ENCODE assay signal across 29 mouse cellular contexts in genomic region chr11:70345546-70345945, GRCm38 (mm10). TPM values are rescaled to one million over a fixed set of nuclear protein-coding genes. Genes with fewer than 3 reads are reported as not detected.
DNase-seq lines count a peak whose midpoint lies in the region; ATAC-seq and TF ChIP-seq lines count a peak whose summit lies in the region.
"Had no signal": no experiment of that assay in that cellular context is flagged by ENCODE, and none has a peak within 500 bp of the region (broad histone marks: within the 10 kb centered on the region; RNA-seq: fewer than 3 reads in every experiment).

No protein-coding gene starts in this region.

- WGBS in forebrain, embryonic 11.5 days: 93% methylated on average over 8 of the region's 8 CpGs
- WGBS in forebrain, embryonic 12.5 days: 95% methylated on average over 8 of the region's 8 CpGs
- 88% methylated on average over 8 of the region's 8 CpGs for WGBS in heart, embryonic 10.5 days
- whole genome bisulfite sequencing in stomach, postnatal 0 days: 49% methylated on average over 8 of the region's 8 CpGs

- no peak overlapping the region for H3K4me2 ChIP-seq in forebrain, embryonic 11.5 days (ENCODE audit: low read depth, low read length, severe bottlenecking)
- no peak overlapping the region for H3K4me2 ChIP-seq in forebrain, embryonic 12.5 days
- no peak overlapping the region for H3K4me2 ChIP-seq in stomach, postnatal 0 days (replicated peaks; ENCODE audit: low read depth)
- H3K4me2 ChIP-seq: embryonic facial prominence, embryonic 13.5 days; embryonic facial prominence, embryonic 15.5 days had no signal

- intact Hi-C loops in heart, postnatal 14 days (cut with DNase I): no loop called here

- no peak for TF ChIP-seq EP300 in stomach, postnatal 0 days (optimal IDR thresholded peaks at IDR 0.05)

- no peak overlapping the region for H3K4me3 ChIP-seq in forebrain, embryonic 11.5 days (ENCODE audit: low read depth, low read length)
- H3K4me3 ChIP-seq in forebrain, embryonic 12.5 days (replicated peaks): no peak overlapping the region
- no peak overlapping the region for H3K4me3 ChIP-seq in heart, embryonic 10.5 days
- H3K4me3 ChIP-seq in stomach, postnatal 0 days (ENCODE audit: low read depth, low read length): no peak overlapping the region
- H3K4me3 ChIP-seq: embryonic facial prominence, embryonic 13.5 days; embryonic facial prominence, embryonic 15.5 days; erythroblast, embryonic 14.5 days; forebrain, embryonic 10.5 days had no signal

- H3K27ac ChIP-seq in forebrain, embryonic 11.5 days (ENCODE audit: low read depth, low read length): no peak overlapping the region
- H3K27ac ChIP-seq in forebrain, embryonic 12.5 days: no peak overlapping the region
- no peak overlapping the region for H3K27ac ChIP-seq in heart, embryonic 10.5 days
- H3K27ac ChIP-seq in stomach, postnatal 0 days (replicated peaks): no peak overlapping the region
- H3K27ac ChIP-seq: embryonic facial prominence, embryonic 13.5 days; embryonic facial prominence, embryonic 15.5 days; forebrain, embryonic 10.5 days had no signal

- no peak for TF ChIP-seq CTCF in stomach, postnatal 0 days (IDR thresholded peaks at IDR 0.05; ENCODE audit: low read depth)

- H3K4me1 ChIP-seq in forebrain, embryonic 11.5 days (replicated peaks; ENCODE audit: control insufficient read depth, insufficient read depth, low read length): no peaks in the 10 kb centered on the region
- H3K4me1 ChIP-seq in forebrain, embryonic 12.5 days: no peaks in the 10 kb centered on the region
- H3K4me1 ChIP-seq in heart, embryonic 10.5 days: no peaks in the 10 kb centered on the region
- no peaks in the 10 kb centered on the region for H3K4me1 ChIP-seq in stomach, postnatal 0 days (replicated peaks; ENCODE audit: control insufficient read depth, insufficient read depth)
- H3K4me1 ChIP-seq: embryonic facial prominence, embryonic 13.5 days; embryonic facial prominence, embryonic 15.5 days; forebrain, embryonic 10.5 days had no signal

- H3K9me3 ChIP-seq in forebrain, embryonic 11.5 days (ENCODE audit: control insufficient read depth, low read length): no peaks in the 10 kb centered on the region
- H3K9me3 ChIP-seq in forebrain, embryonic 12.5 days: no peaks in the 10 kb centered on the region
- H3K9me3 ChIP-seq in heart, embryonic 10.5 days: no peaks in the 10 kb centered on the region
- H3K9me3 ChIP-seq in stomach, postnatal 0 days (ENCODE audit: control insufficient read depth, low read length): no peaks in the 10 kb centered on the region
- H3K9me3 ChIP-seq: embryonic facial prominence, embryonic 13.5 days; embryonic facial prominence, embryonic 15.5 days; forebrain, embryonic 10.5 days; G1E had no signal

- H3K36me3 ChIP-seq in forebrain, embryonic 11.5 days (ENCODE audit: control insufficient read depth, insufficient read depth, low read length): no peaks in the 10 kb centered on the region
- no peaks in the 10 kb centered on the region for H3K36me3 ChIP-seq in forebrain, embryonic 12.5 days (replicated peaks)
- no peaks in the 10 kb centered on the region for H3K36me3 ChIP-seq in heart, embryonic 10.5 days
- no peaks in the 10 kb centered on the region for H3K36me3 ChIP-seq in stomach, postnatal 0 days (ENCODE audit: control insufficient read depth, insufficient read depth, low read length)
- H3K36me3 ChIP-seq: embryonic facial prominence, embryonic 13.5 days; embryonic facial prominence, embryonic 15.5 days; forebrain, embryonic 10.5 days; G1E had no signal

- ATAC-seq in forebrain, embryonic 11.5 days (replicated peaks; ENCODE audit: low FRiP score): no peak
- ATAC-seq in forebrain, embryonic 12.5 days (ENCODE audit: low FRiP score): no peak
- peak; percentile 95 for ATAC-seq in stomach, postnatal 0 days (ENCODE audit: low FRiP score, low TSS enrichment)
- ATAC-seq: activated CD4-positive, CD25-positive, alpha-beta regulatory T cell, adult 4 months; CD4-positive, CD25-positive, alpha-beta regulatory T cell, adult 4 months; forebrain, embryonic 14.5 days; forebrain, embryonic 16.5 days; Patski had no signal

- peak; percentile 39 for DNase-seq in forebrain, embryonic 11.5 days (ENCODE audit: low spot score)
- peak; percentile 70 for DNase-seq in heart, embryonic 10.5 days (ENCODE audit: low spot score)
- DNase-seq in heart, postnatal 14 days: no peak
- DNase-seq in stomach, postnatal 0 days (ENCODE audit: low spot score): peak; percentile 74
- no peak for DNase-seq in cerebellum, adult 11 months
- DNase-seq: adrenal gland, adult 8-10 months; adrenal gland, postnatal 14 days; adrenal gland, postnatal 36 days; B cell, adult 2 months; cerebellum, adult 18-20 months; cerebellum, adult 8-10 months; cerebellum, adult 9-11 months; cerebellum, postnatal 14 days; cerebellum, postnatal 36 days; embryo, embryonic 11 days had no signal

- H3K9ac ChIP-seq in forebrain, embryonic 11.5 days (ENCODE audit: low read length): no peak overlapping the region
- H3K9ac ChIP-seq in forebrain, embryonic 12.5 days: no peak overlapping the region
- H3K9ac ChIP-seq in stomach, postnatal 0 days (ENCODE audit: low read length): no peak overlapping the region
- H3K9ac ChIP-seq: embryonic facial prominence, embryonic 13.5 days; embryonic facial prominence, embryonic 15.5 days had no signal

- no peaks in the 10 kb centered on the region; the same call in 1 of the 2 replicates for H3K27me3 ChIP-seq in forebrain, embryonic 11.5 days (ENCODE audit: control insufficient read depth, insufficient read depth, low read length)
- H3K27me3 ChIP-seq in forebrain, embryonic 12.5 days: peaks cover 33% of the 10 kb centered on the region
- H3K27me3 ChIP-seq in heart, embryonic 10.5 days (ENCODE audit: insufficient read depth, poor library complexity, severe bottlenecking): peaks cover 35% of the 10 kb centered on the region
- no peaks in the 10 kb centered on the region for H3K27me3 ChIP-seq in stomach, postnatal 0 days (ENCODE audit: control insufficient read depth, insufficient read depth, low read length)

RNA-seq across cellular contexts. Expression of gene Alox15, which starts 6.3 kb away (rescaled TPM):
- polyA plus RNA-seq in forebrain, embryonic 11.5 days (2014; fragmentation: Nextera tagmentation; extraction: Ambion mirVana): 0.17 and 0.21 TPM in 2 replicates
- 0.08 and 0.34 TPM in 2 replicates for polyA plus RNA-seq in forebrain, embryonic 12.5 days (2016; fragmentation: Nextera tagmentation; extraction: Ambion mirVana)
- 0.13 and 0.14 TPM in 2 replicates for polyA plus RNA-seq in heart, embryonic 10.5 days (2016; fragmentation: Nextera tagmentation; extraction: Ambion mirVana)
- total RNA-seq in heart, postnatal 14 days (2021): 1 to 10 TPM; 5.2 to 8.1 TPM
- polyA plus RNA-seq in stomach, postnatal 0 days (2015; fragmentation: Nextera tagmentation; extraction: Ambion mirVana): 3.2 and 12.3 TPM in 2 replicates
- total RNA-seq: CH12.LX; common myeloid progenitor, adult 5-6 weeks; G1E had no signal
- polyA plus RNA-seq: CD4-positive, CD25-positive, alpha-beta regulatory T cell, adult 4 months; erythroblast, embryonic 14.5 days; forebrain, embryonic 14.5 days; forebrain, embryonic 16.5 days; G1E; Patski had no signal

RNA-seq across cellular contexts. Expression of gene Alox12e, which starts 23.1 kb away (rescaled TPM):
- polyA plus RNA-seq in forebrain, embryonic 11.5 days (2014; fragmentation: Nextera tagmentation; extraction: Ambion mirVana): not detected in 2 replicates
- not detected in 2 replicates for polyA plus RNA-seq in forebrain, embryonic 12.5 days (2016; fragmentation: Nextera tagmentation; extraction: Ambion mirVana)
- polyA plus RNA-seq in heart, embryonic 10.5 days (2016; fragmentation: Nextera tagmentation; extraction: Ambion mirVana): not detected in 2 replicates
- under 1 TPM; 0.14 to 0.44 TPM for total RNA-seq in heart, postnatal 14 days (2021)
- polyA plus RNA-seq in stomach, postnatal 0 days (2015; fragmentation: Nextera tagmentation; extraction: Ambion mirVana): 0.05 and 0.17 TPM in 2 replicates
- total RNA-seq: adrenal gland, adult 18-20 months; adrenal gland, adult 8-10 months; adrenal gland, postnatal 14 days; adrenal gland, postnatal 36 days; common myeloid progenitor, adult 5-6 weeks had no signal
- polyA plus RNA-seq: activated CD4-positive, CD25-positive, alpha-beta regulatory T cell, adult 4 months; CD4-positive, CD25-positive, alpha-beta regulatory T cell, adult 4 months; erythroblast, embryonic 14.5 days; forebrain, embryonic 10.5 days; forebrain, embryonic 14.5 days; forebrain, embryonic 16.5 days; G1E; Patski had no signal

Comparison
In these comparisons a context has a peak if more than half of its experiments do, and no peak if none do; other contexts are left out.
1. DNase-seq: peak in forebrain, embryonic 11.5 days (single experiment), heart, embryonic 10.5 days (single experiment) and stomach, postnatal 0 days (single experiment); none in heart, postnatal 14 days (0 of 2) and cerebellum, adult 11 months (single experiment).